Mouse (Mus musculus) spleen, adult 2 months (tissue): ENCODE data around the gene Mmab.

ENCODE experiments used
- CTCF ChIP-seq: fragments of 200-500 bp; IDR thresholded peaks from 2 replicates; pipeline ENCODE4 v1.5.1; 2011; ENCODE audit warnings: mild to moderate bottlenecking, inconsistent platforms; ENCODE audit not compliant: insufficient read depth, insufficient read length, insufficient replicate concordance; ENCODE audit errors: extremely low read depth
- POLR2A ChIP-seq: fragments of 200-500 bp; IDR thresholded peaks from 2 replicates; pipeline ENCODE4 v1.6.1; 2011; ENCODE audit warnings: low read depth, low read length, inconsistent platforms

GRCm38 (mm10) chr5:114407269-114407668, 36.6 kb downstream of the Mmab start:
- no peak for TF ChIP-seq CTCF
- TF ChIP-seq POLR2A = no peak
